Mouse (Mus musculus) heart, embryonic 13.5 days (tissue): ENCODE results near the gene Slc48a1. TPM values are rescaled to one million over a fixed set of nuclear protein-coding genes. Genes with fewer than 3 reads are reported as not detected.

Experiments used
- ATAC-seq: fragments of 200-750 bp; cut with Nextera tagmentation; 2 replicates; pipeline ENCODE4 v1.8.0; 2017; ENCODE audit warnings: moderate TSS enrichment; ENCODE audit not compliant: insufficient number of reproducible peaks, low FRiP score, low TSS enrichment; ENCODE audit errors: extremely low read depth
- H3K27ac ChIP-seq: fragments of 300-500 bp; sonication (generic); replicated peaks from 2 replicates; pipeline ENCODE4 v1.5.1; 2015; ENCODE audit warnings: moderate library complexity, mild to moderate bottlenecking, inconsistent platforms
- H3K27me3 ChIP-seq: fragments of 300-500 bp; sonication (generic); replicated peaks from 2 replicates; pipeline ENCODE4 v1.6.1; 2015; ENCODE audit warnings: mild to moderate bottlenecking, inconsistent platforms
- H3K36me3 ChIP-seq: fragments of 300-500 bp; sonication (generic); 2 replicates; pipeline ENCODE4 v1.6.1; 2015; ENCODE audit warnings: mild to moderate bottlenecking, inconsistent platforms
- H3K4me1 ChIP-seq: fragments of 300-500 bp; sonication (generic); 2 replicates; pipeline ENCODE4 v1.6.1; 2015; ENCODE audit warnings: inconsistent platforms
- H3K4me2 ChIP-seq: fragments of 300-500 bp; sonication (generic); 2 replicates; pipeline ENCODE4 v1.6.1; 2015; ENCODE audit warnings: inconsistent platforms, mild to moderate bottlenecking, moderate library complexity
- H3K4me3 ChIP-seq: fragments of 300-500 bp; sonication (generic); 2 replicates; pipeline ENCODE4 v1.5.1; 2015; ENCODE audit warnings: moderate library complexity, mild to moderate bottlenecking, inconsistent platforms
- H3K9ac ChIP-seq: fragments of 300-500 bp; sonication (generic); 2 replicates; pipeline ENCODE4 v1.6.1; 2015; ENCODE audit warnings: inconsistent platforms, mild to moderate bottlenecking, moderate library complexity
- H3K9me3 ChIP-seq: fragments of 300-500 bp; sonication (generic); 2 replicates; pipeline ENCODE4 v1.6.1; 2016; ENCODE audit warnings: inconsistent platforms
- WGBS: fragments of 180-500 bp; shearing (Covaris S2); methylation state at CpG from one replicate; pipeline ENCODE4 v1.1.7; 2015; ENCODE audit warnings: mixed read lengths; 5-methylcytosine and 5-hydroxymethylcytosine counted together
- polyA plus RNA-seq: library from polyadenylated mRNA; unstranded; fragments of >200 nt; fragmentation: Nextera tagmentation; extraction: Ambion mirVana; gene quantifications from 2 replicates; pipeline ENCODE4 v1.2.1, GENCODE M21; 2015

Slc48a1 gene
- polyA plus RNA-seq, 1 experiment from 2014 or later = 70.2 TPM

DNA sequence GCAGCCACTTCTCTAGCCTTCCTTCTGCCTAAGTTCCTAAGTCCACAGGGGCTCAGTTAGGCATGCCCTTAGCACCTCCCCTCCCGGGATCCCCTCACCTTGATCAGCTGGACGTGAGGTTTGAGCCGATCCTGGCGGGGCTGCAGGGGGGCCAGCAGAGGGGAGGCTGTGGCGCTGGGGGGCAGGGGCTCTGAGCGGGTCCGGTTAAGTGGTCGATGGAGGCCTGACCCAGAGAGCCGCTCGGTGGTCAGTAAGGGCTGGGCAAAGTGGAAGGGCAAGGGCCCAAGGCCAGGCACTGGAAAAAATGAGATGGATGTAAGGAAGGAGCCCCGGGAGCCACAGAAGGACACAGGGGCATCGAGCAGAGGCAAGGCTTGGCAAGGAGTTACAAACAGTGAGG, 29.5 kb downstream of the Slc48a1 start:
- H3K4me2 ChIP-seq = no peak overlapping the region
- no peak overlapping the region for H3K27ac ChIP-seq
- H3K9ac ChIP-seq = no peak overlapping the region
- no peaks in the 10 kb centered on the region for H3K9me3 ChIP-seq
- peaks cover 13% of the 10 kb centered on the region for H3K4me1 ChIP-seq
- peaks cover 69% of the 10 kb centered on the region for H3K36me3 ChIP-seq
- no peak overlapping the region for H3K4me3 ChIP-seq
- WGBS = 69% methylated on average over 12 of the region's 12 CpGs
- no peak for ATAC-seq
- no peaks in the 10 kb centered on the region for H3K27me3 ChIP-seq

DNA sequence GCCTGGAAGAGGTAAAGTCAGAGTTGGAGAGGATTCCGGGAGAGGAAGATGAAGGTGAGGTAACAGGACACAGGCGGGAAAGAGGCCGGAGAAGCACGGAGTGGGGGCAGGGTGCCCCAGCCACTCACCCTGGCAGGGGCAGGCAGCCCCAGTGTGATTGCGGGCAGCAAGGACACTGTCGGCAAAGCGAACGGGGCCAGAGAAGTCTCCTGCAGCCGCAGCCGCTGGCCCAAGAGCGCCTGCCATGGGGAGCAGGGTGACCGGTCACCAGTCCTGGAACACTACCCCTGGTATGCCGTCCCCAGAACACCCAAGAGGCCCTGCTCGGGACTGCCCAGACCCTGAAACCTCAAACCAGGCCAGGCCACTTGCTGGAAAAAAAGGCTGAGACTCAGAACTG, 30.2 kb downstream of the Slc48a1 start:
- no peak overlapping the region for H3K4me3 ChIP-seq
- no peaks in the 10 kb centered on the region for H3K27me3 ChIP-seq
- 78% methylated on average over 14 of the region's 14 CpGs for WGBS
- no peak overlapping the region for H3K27ac ChIP-seq
- H3K9me3 ChIP-seq = no peaks in the 10 kb centered on the region
- no peak for ATAC-seq
- H3K4me1 ChIP-seq = peaks cover 18% of the 10 kb centered on the region
- H3K9ac ChIP-seq = no peak overlapping the region
- peaks cover 69% of the 10 kb centered on the region for H3K36me3 ChIP-seq
- no peak overlapping the region for H3K4me2 ChIP-seq

DNA sequence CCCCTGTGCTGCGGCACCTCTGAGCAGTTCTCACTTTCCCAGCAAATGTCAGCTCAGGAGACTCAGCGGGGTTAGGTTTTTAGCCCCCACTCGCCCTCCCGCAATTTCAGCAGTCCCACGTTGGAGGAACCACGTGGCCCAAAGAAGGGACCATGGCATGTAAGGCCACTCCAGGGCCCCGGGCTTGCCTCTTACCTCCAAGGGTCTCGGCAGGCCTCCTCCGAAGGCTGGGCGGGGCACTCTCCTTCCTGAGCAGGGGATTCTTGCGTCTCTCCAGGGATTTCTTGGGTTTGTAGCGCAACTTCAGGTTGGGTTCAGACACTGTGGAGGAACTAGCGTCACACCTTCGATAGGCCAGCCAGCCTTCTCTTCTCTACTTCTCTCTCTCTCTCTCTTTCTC, 30.9 kb downstream of the Slc48a1 start:
- no peak overlapping the region for H3K9ac ChIP-seq
- H3K4me2 ChIP-seq = no peak overlapping the region
- no peak overlapping the region for H3K4me3 ChIP-seq
- peaks cover 24% of the 10 kb centered on the region for H3K4me1 ChIP-seq
- ATAC-seq = no peak
- H3K27ac ChIP-seq = no peak overlapping the region
- H3K36me3 ChIP-seq = peaks cover 68% of the 10 kb centered on the region
- no peaks in the 10 kb centered on the region for H3K27me3 ChIP-seq
- no peaks in the 10 kb centered on the region for H3K9me3 ChIP-seq
- 68% methylated on average over 14 of the region's 14 CpGs for WGBS

DNA sequence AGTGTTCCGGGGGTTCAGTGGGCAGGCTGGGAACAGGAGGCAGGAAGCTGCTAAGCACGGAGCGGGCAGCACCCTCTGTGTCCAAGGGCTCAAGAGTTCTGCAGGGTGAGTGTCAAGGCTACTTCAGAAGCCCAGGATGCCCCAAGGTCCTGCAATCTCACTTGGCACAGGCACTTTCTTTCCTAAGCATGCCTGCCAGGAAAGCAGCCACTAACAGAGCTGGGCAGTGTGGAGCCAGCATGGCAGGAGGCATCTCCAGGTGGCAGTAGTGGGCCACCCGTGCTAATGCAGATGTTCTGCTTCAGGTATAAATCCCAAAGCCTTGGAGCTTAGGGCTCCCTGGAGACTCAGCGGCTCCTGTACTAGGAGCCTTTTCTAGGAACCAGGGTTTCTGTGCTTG, 31.6 kb downstream of the Slc48a1 start:
- no peak overlapping the region for H3K4me2 ChIP-seq
- peaks cover 60% of the 10 kb centered on the region for H3K36me3 ChIP-seq
- no peak overlapping the region for H3K27ac ChIP-seq
- H3K9me3 ChIP-seq = no peaks in the 10 kb centered on the region
- no peaks in the 10 kb centered on the region for H3K27me3 ChIP-seq
- ATAC-seq = no peak
- no peak overlapping the region for H3K9ac ChIP-seq
- 83% methylated on average over 5 of the region's 5 CpGs for WGBS
- H3K4me1 ChIP-seq = peaks cover 32% of the 10 kb centered on the region
- no peak overlapping the region for H3K4me3 ChIP-seq

DNA sequence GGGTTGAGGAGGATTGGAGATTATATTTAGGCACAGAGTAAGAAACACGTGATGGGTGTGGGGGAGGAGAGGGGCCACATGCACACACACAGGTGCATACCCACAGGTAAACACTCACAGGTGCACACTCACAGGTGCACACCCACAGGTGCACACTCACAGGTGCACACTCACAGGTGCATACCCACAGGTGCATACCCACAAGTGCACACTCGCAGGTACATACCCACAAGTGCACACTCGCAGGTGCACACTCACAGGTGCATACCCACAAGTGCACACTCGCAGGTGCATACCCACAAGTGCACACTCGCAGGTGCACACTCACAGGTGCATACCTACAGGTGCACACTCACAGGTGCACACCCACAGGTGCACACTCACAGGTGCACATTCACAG, 32.1 kb downstream of the Slc48a1 start:
- Histone ChIP-seq H3K4me1 (peaks cover 36% of the 10 kb centered on the region), H3K4me2 (no peak overlapping the region), H3K36me3 (peaks cover 56% of the 10 kb centered on the region), H3K9ac (no peak overlapping the region), H3K4me3 (no peak overlapping the region), H3K27me3 (no peaks in the 10 kb centered on the region), H3K27ac (no peak overlapping the region), H3K9me3 (no peaks in the 10 kb centered on the region)
- WGBS = 88% methylated on average over 5 of the region's 5 CpGs
- no peak for ATAC-seq

DNA sequence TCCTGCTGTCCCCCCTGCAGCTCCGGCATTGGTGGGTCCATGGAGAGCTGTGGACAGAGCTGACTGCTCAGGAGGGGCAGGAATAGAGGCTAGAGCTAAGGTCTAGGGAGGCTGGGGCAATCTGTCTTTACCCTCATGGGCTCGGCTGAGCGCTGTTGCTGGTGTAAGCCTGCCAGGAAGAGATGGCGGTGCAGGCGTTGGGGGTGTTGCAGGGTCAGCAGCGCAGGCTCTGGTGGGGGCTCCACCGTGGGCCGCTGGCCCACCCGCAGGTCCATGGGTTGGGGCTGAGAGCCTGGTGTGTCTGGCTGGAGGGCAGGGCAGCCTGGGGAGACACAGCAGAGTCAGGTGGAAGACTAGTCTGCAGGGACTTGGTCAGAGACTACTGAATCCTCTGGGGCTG, 33.0 kb downstream of the Slc48a1 start:
- Histone ChIP-seq H3K4me1 (peaks cover 39% of the 10 kb centered on the region), H3K9ac (no peak overlapping the region), H3K27ac (no peak overlapping the region), H3K27me3 (no peaks in the 10 kb centered on the region), H3K4me2 (no peak overlapping the region), H3K9me3 (no peaks in the 10 kb centered on the region), H3K4me3 (no peak overlapping the region), H3K36me3 (peaks cover 58% of the 10 kb centered on the region)
- ATAC-seq = no peak
- 88% methylated on average over 9 of the region's 9 CpGs for WGBS

DNA sequence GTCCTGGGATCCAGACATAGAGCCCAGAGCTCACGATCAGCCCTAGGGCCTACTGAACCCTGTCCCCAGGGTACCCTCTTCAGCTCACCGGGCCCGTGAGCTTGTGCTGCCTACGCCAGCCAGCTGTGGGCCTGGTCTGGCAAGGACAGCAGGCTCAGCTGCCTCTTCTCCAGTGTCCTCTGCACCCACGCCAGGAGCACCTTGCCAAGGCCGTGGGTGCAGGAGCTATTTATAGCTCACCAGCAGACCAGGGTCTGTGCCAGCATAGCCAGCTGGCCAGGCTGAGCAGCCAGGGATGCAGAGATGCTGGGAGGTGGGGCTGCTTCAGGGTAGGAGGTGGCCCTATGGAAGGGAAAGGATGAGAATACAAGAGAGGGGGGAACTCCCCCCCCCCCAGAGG, 33.8 kb downstream of the Slc48a1 start:
- peaks cover 50% of the 10 kb centered on the region for H3K36me3 ChIP-seq
- peak overlapping the region; percentile 65 for H3K27ac ChIP-seq
- peak overlapping the region; percentile 57 for H3K9ac ChIP-seq
- no peak overlapping the region for H3K4me2 ChIP-seq
- H3K9me3 ChIP-seq = no peaks in the 10 kb centered on the region
- H3K27me3 ChIP-seq = no peaks in the 10 kb centered on the region
- no peak overlapping the region for H3K4me3 ChIP-seq
- WGBS = 62% methylated on average over 6 of the region's 6 CpGs
- ATAC-seq = no peak
- peaks cover 39% of the 10 kb centered on the region for H3K4me1 ChIP-seq

DNA sequence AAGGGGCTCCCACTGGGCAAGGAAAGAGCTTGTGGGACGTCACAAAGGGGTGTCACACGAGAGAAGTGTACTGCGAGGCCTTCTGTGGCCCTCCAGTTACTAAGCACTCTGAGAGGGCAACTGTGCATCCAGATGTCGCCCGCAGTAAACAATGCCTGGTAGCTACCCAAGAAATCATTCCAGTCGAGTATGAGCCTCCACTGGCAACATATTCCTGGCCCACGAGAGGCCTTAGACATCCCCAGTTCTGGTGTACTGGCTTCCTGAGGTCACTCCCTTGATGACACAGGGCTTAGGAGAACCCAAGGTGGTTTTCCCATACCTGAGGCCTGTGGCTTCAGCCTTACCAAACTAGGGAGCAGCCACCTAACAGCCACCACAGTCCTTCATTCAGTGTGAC, 34.6 kb downstream of the Slc48a1 start:
- Histone ChIP-seq H3K27me3 (no peaks in the 10 kb centered on the region), H3K27ac (peak overlapping the region; percentile 65; the same call in 1 of the 2 replicates), H3K4me2 (no peak overlapping the region), H3K9me3 (no peaks in the 10 kb centered on the region), H3K36me3 (peaks cover 43% of the 10 kb centered on the region), H3K4me3 (no peak overlapping the region), H3K9ac (peak overlapping the region; percentile 57; the same call in 1 of the 2 replicates), H3K4me1 (peaks cover 39% of the 10 kb centered on the region)
- WGBS = 79% methylated on average over 7 of the region's 7 CpGs
- ATAC-seq = no peak

DNA sequence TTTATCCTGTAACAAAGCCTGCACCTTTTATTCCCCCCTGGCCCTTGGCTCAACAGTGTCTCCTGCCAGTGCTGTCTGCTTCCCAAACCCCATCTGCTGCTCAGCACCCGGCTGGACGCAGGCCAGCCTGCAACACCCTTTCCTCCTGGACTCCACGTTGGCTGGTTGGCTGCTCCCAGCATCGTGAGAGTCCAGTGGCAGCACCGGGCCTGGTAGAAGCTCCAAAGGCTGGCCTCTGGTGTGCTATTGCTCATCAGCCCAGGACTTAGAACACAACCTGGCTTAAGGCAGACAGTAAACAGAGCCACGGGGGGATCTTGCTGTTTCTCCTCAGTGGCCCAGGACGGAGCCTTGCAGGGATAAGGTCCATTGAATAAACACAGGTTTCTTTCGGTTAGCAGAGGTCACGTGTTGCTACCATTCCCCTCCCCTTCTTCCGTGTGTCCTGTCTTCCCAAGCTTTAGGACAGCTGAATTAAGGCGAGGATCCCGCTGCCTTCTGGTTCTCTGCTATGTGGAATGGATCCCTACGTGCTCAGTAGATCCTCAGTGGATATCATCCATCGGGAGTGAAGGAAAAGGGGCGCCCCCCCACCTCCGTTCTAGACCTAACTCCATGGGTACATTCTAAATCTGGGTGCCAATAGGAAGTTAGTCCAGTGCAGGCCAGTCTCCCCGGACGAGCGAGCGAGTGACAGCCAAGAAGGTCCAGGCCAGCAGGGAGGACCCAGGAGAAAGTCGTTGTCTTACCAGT, 35.3 kb downstream of the Slc48a1 start:
- no peak for ATAC-seq
- Histone ChIP-seq H3K9ac (peak overlapping the region; percentile 57; the same call in 1 of the 2 replicates), H3K9me3 (no peaks in the 10 kb centered on the region), H3K27ac (peak overlapping the region; percentile 40), H3K36me3 (peaks cover 35% of the 10 kb centered on the region), H3K4me1 (peaks cover 39% of the 10 kb centered on the region), H3K4me2 (no peak overlapping the region), H3K4me3 (no peak overlapping the region), H3K27me3 (no peaks in the 10 kb centered on the region)
- WGBS = 53% methylated on average over 21 of the region's 21 CpGs

DNA sequence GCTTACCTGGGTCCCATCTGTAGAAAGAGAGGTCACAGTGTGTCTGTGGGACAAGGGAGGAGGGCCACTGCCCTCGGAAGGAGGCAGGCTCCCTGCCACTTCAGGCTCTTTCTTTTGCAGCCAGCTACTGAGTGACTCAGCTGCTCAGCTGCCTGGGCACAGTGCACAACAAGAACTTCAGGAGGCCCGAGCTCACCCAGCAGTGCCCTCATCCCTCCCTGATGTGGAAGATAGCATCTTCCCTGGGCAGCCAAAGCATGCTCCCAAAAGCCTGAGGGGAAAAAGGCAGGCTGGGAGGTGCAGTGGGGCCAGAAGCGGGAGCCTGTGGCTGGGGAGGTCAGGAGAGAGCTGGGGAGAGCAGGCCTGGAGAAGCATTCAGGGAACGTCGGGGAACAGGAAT, 36.4 kb downstream of the Slc48a1 start:
- H3K4me1 ChIP-seq = peaks cover 39% of the 10 kb centered on the region
- H3K27ac ChIP-seq = peak overlapping the region; percentile 30; the same call in 1 of the 2 replicates
- H3K27me3 ChIP-seq = no peaks in the 10 kb centered on the region
- H3K9me3 ChIP-seq = no peaks in the 10 kb centered on the region
- peaks cover 24% of the 10 kb centered on the region for H3K36me3 ChIP-seq
- peak overlapping the region; percentile 45 for H3K9ac ChIP-seq
- H3K4me3 ChIP-seq = no peak overlapping the region
- H3K4me2 ChIP-seq = no peak overlapping the region
- no peak for ATAC-seq
- WGBS = 51% methylated on average over 5 of the region's 5 CpGs

DNA sequence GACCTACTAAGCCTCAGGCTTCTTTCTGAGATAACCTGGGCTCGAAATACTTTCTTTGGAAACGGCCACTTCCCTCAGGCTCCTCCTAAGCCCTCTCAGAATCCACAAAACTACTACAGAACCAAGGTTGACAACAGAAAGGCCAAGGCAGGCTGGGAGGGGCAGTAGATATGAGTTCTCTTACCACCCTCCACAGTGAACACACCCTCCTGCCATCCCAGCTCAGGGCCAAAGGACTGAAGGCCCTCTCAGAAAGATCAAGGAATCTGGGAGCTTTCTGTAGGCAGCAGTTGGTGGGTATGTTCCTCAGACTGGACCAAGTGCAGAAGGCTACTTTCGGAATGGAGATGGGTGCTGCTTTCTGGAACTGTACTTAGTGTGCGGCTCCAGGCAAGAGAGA, 36.9 kb downstream of the Slc48a1 start:
- H3K9ac ChIP-seq = peak overlapping the region; percentile 45; the same call in 1 of the 2 replicates
- no peak for ATAC-seq
- H3K4me3 ChIP-seq = no peak overlapping the region
- peak overlapping the region; percentile 30; the same call in 1 of the 2 replicates for H3K27ac ChIP-seq
- H3K4me1 ChIP-seq = peaks cover 39% of the 10 kb centered on the region
- WGBS = 85% methylated on average over 4 of the region's 4 CpGs
- H3K36me3 ChIP-seq = peaks cover 19% of the 10 kb centered on the region
- H3K9me3 ChIP-seq = no peaks in the 10 kb centered on the region
- no peak overlapping the region for H3K4me2 ChIP-seq
- H3K27me3 ChIP-seq = no peaks in the 10 kb centered on the region
